Mouse (Mus musculus): Measurements from ENCODE around the gene Ldb3. TPM values are rescaled to one million over a fixed set of nuclear protein-coding genes. Genes with fewer than 3 reads are reported as not detected.

The Ldb3 gene
- polyA plus RNA-seq, 1 experiment from 2014 or later = 0.28 TPM

GRCm38 (mm10) chr14:34516960-34517577, 71.4 kb downstream of the Ldb3 start:
- WGBS = 89% methylated on average over 10 of the region's 10 CpGs
- no peaks in the 10 kb centered on the region for H3K36me3 ChIP-seq (ENCODE audit: control insufficient read depth, insufficient read depth, low read length)
- DNase-seq (ENCODE audit: low spot score) = no peak
- no peak overlapping the region for H3K27ac ChIP-seq (ENCODE audit: low read depth, low read length)
- H3K9me3 ChIP-seq (ENCODE audit: control insufficient read depth, low read length) = no peaks in the 10 kb centered on the region
- H3K9ac ChIP-seq (ENCODE audit: low read depth, low read length) = no peak overlapping the region
- H3K4me3 ChIP-seq (ENCODE audit: low read depth, low read length) = no peak overlapping the region
- H3K4me1 ChIP-seq (replicated peaks; ENCODE audit: control insufficient read depth, insufficient read depth, low read length) = no peaks in the 10 kb centered on the region
- H3K4me2 ChIP-seq (replicated peaks; ENCODE audit: low read depth, low read length) = no peak overlapping the region
- no peak for ATAC-seq (ENCODE audit: low FRiP score)
- no peaks in the 10 kb centered on the region for H3K27me3 ChIP-seq (ENCODE audit: control insufficient read depth, insufficient read depth, low read length)

GRCm38 (mm10) chr14:34515860-34516259, 72.6 kb downstream of the Ldb3 start:
- DNase-seq (ENCODE audit: low spot score) = no peak
- no peak for ATAC-seq (ENCODE audit: low FRiP score)
- Histone ChIP-seq H3K36me3 (ENCODE audit: control insufficient read depth, insufficient read depth, low read length) (no peaks in the 10 kb centered on the region), H3K4me2 (replicated peaks; ENCODE audit: low read depth, low read length) (no peak overlapping the region), H3K9me3 (ENCODE audit: control insufficient read depth, low read length) (no peaks in the 10 kb centered on the region), H3K4me3 (ENCODE audit: low read depth, low read length) (no peak overlapping the region), H3K4me1 (replicated peaks; ENCODE audit: control insufficient read depth, insufficient read depth, low read length) (no peaks in the 10 kb centered on the region), H3K9ac (ENCODE audit: low read depth, low read length) (no peak overlapping the region), H3K27ac (ENCODE audit: low read depth, low read length) (no peak overlapping the region), H3K27me3 (ENCODE audit: control insufficient read depth, insufficient read depth, low read length) (no peaks in the 10 kb centered on the region)
- 83% methylated on average over 5 of the region's 5 CpGs for WGBS

GRCm38 (mm10) chr14:34514120-34514519, 74.4 kb downstream of the Ldb3 start:
- H3K27me3 ChIP-seq (ENCODE audit: control insufficient read depth, insufficient read depth, low read length) = no peaks in the 10 kb centered on the region
- H3K4me1 ChIP-seq (replicated peaks; ENCODE audit: control insufficient read depth, insufficient read depth, low read length) = no peaks in the 10 kb centered on the region
- no peak for DNase-seq (ENCODE audit: low spot score)
- H3K4me3 ChIP-seq (ENCODE audit: low read depth, low read length) = no peak overlapping the region
- H3K36me3 ChIP-seq (ENCODE audit: control insufficient read depth, insufficient read depth, low read length) = no peaks in the 10 kb centered on the region
- no peak overlapping the region for H3K27ac ChIP-seq (ENCODE audit: low read depth, low read length)
- no peak overlapping the region for H3K4me2 ChIP-seq (replicated peaks; ENCODE audit: low read depth, low read length)
- no peak overlapping the region for H3K9ac ChIP-seq (ENCODE audit: low read depth, low read length)
- ATAC-seq (ENCODE audit: low FRiP score) = no peak
- 60% methylated on average over 6 of the region's 6 CpGs for WGBS
- no peaks in the 10 kb centered on the region for H3K9me3 ChIP-seq (ENCODE audit: control insufficient read depth, low read length)

GRCm38 (mm10) chr14:34512602-34513001, 75.9 kb downstream of the Ldb3 start:
- DNase-seq (ENCODE audit: low spot score) (no peak), ATAC-seq (ENCODE audit: low FRiP score) (no peak)
- 86% methylated on average over 4 of the region's 4 CpGs for WGBS
- Histone ChIP-seq H3K9ac (ENCODE audit: low read depth, low read length) (no peak overlapping the region), H3K9me3 (ENCODE audit: control insufficient read depth, low read length) (no peaks in the 10 kb centered on the region), H3K4me3 (ENCODE audit: low read depth, low read length) (no peak overlapping the region), H3K4me2 (replicated peaks; ENCODE audit: low read depth, low read length) (no peak overlapping the region), H3K27me3 (ENCODE audit: control insufficient read depth, insufficient read depth, low read length) (no peaks in the 10 kb centered on the region), H3K36me3 (ENCODE audit: control insufficient read depth, insufficient read depth, low read length) (no peaks in the 10 kb centered on the region), H3K4me1 (replicated peaks; ENCODE audit: control insufficient read depth, insufficient read depth, low read length) (0 out of 2 replicates have a peak, but pooled peaks cover 2% of the 10 kb centered on the region), H3K27ac (ENCODE audit: low read depth, low read length) (no peak overlapping the region)

- H3K36me3 ChIP-seq (ENCODE audit: control insufficient read depth, insufficient read depth, low read length) = no peaks in the 10 kb centered on the region
- DNase-seq (ENCODE audit: low spot score) = no peak
Observed at GRCm38 (mm10) chr14:34511901-34512300, 76.6 kb downstream of the Ldb3 start.

GRCm38 (mm10) chr14:34508842-34509439, 79.5 kb downstream of the Ldb3 start:
- H3K4me1 ChIP-seq (replicated peaks; ENCODE audit: control insufficient read depth, insufficient read depth, low read length) = 0 out of 2 replicates have a peak, but pooled peaks cover 2% of the 10 kb centered on the region
- H3K36me3 ChIP-seq (ENCODE audit: control insufficient read depth, insufficient read depth, low read length) = no peaks in the 10 kb centered on the region
- H3K9me3 ChIP-seq (ENCODE audit: control insufficient read depth, low read length) = no peaks in the 10 kb centered on the region
- WGBS = 60% methylated on average over 7 of the region's 7 CpGs
- no peak overlapping the region for H3K4me3 ChIP-seq (ENCODE audit: low read depth, low read length)
- no peaks in the 10 kb centered on the region for H3K27me3 ChIP-seq (ENCODE audit: control insufficient read depth, insufficient read depth, low read length)
- no peak overlapping the region for H3K4me2 ChIP-seq (replicated peaks; ENCODE audit: low read depth, low read length)
- no peak overlapping the region for H3K9ac ChIP-seq (ENCODE audit: low read depth, low read length)
- H3K27ac ChIP-seq (ENCODE audit: low read depth, low read length) = no peak overlapping the region
- ATAC-seq (ENCODE audit: low FRiP score) = no peak
- DNase-seq (ENCODE audit: low spot score) = no peak

More at GRCm38 (mm10) chr14:34511901-34512300, 76.6 kb downstream of the Ldb3 start:
- Histone ChIP-seq H3K27ac (ENCODE audit: low read depth, low read length) (no peak overlapping the region), H3K9me3 (ENCODE audit: control insufficient read depth, low read length) (no peaks in the 10 kb centered on the region), H3K4me2 (replicated peaks; ENCODE audit: low read depth, low read length) (no peak overlapping the region), H3K27me3 (ENCODE audit: control insufficient read depth, insufficient read depth, low read length) (no peaks in the 10 kb centered on the region), H3K9ac (ENCODE audit: low read depth, low read length) (no peak overlapping the region), H3K4me3 (ENCODE audit: low read depth, low read length) (no peak overlapping the region), H3K4me1 (replicated peaks; ENCODE audit: control insufficient read depth, insufficient read depth, low read length) (0 out of 2 replicates have a peak, but pooled peaks cover 2% of the 10 kb centered on the region)
- no peak for ATAC-seq (ENCODE audit: low FRiP score)
- 86% methylated on average over 11 of the region's 11 CpGs for WGBS

GRCm38 (mm10) chr14:34508187-34508840, 80.2 kb downstream of the Ldb3 start:
- no peak overlapping the region for H3K4me3 ChIP-seq (ENCODE audit: low read depth, low read length)
- no peak overlapping the region for H3K9ac ChIP-seq (ENCODE audit: low read depth, low read length)
- H3K4me1 ChIP-seq (replicated peaks; ENCODE audit: control insufficient read depth, insufficient read depth, low read length) = 0 out of 2 replicates have a peak, but pooled peaks cover 2% of the 10 kb centered on the region
- H3K9me3 ChIP-seq (ENCODE audit: control insufficient read depth, low read length) = no peaks in the 10 kb centered on the region
- no peak overlapping the region for H3K4me2 ChIP-seq (replicated peaks; ENCODE audit: low read depth, low read length)
- DNase-seq (ENCODE audit: low spot score) (no peak), ATAC-seq (ENCODE audit: low FRiP score) (peak; percentile 50; the same call in 1 of the 2 replicates)
- no peak overlapping the region for H3K27ac ChIP-seq (ENCODE audit: low read depth, low read length)
- H3K27me3 ChIP-seq (ENCODE audit: control insufficient read depth, insufficient read depth, low read length) = no peaks in the 10 kb centered on the region
- H3K36me3 ChIP-seq (ENCODE audit: control insufficient read depth, insufficient read depth, low read length) = no peaks in the 10 kb centered on the region
- 55% methylated on average over 4 of the region's 4 CpGs for WGBS

GRCm38 (mm10) chr14:34505309-34505708, 83.2 kb downstream of the Ldb3 start:
- 87% methylated on average over 7 of the region's 7 CpGs for WGBS
- H3K4me1 ChIP-seq (replicated peaks; ENCODE audit: control insufficient read depth, insufficient read depth, low read length) = 0 out of 2 replicates have a peak, but pooled peaks cover 2% of the 10 kb centered on the region
- no peaks in the 10 kb centered on the region for H3K9me3 ChIP-seq (ENCODE audit: control insufficient read depth, low read length)
- no peak overlapping the region for H3K4me3 ChIP-seq (ENCODE audit: low read depth, low read length)
- no peak overlapping the region for H3K4me2 ChIP-seq (replicated peaks; ENCODE audit: low read depth, low read length)
- H3K27me3 ChIP-seq (ENCODE audit: control insufficient read depth, insufficient read depth, low read length) = no peaks in the 10 kb centered on the region
- DNase-seq (ENCODE audit: low spot score) (no peak), ATAC-seq (ENCODE audit: low FRiP score) (no peak)
- H3K36me3 ChIP-seq (ENCODE audit: control insufficient read depth, insufficient read depth, low read length) = no peaks in the 10 kb centered on the region
- no peak overlapping the region for H3K9ac ChIP-seq (ENCODE audit: low read depth, low read length)
- no peak overlapping the region for H3K27ac ChIP-seq (ENCODE audit: low read depth, low read length)
